Mouse (Mus musculus) CD4-positive helper T cell, adult 2 months (primary cell): Measurements from ENCODE around the gene Npcd.

Experiments used
- DNase-seq: peaks from one replicate; pipeline ENCODE4 v3.0.0-alpha.2; 2012; ENCODE audit warnings: low read depth, missing footprints, low spot score

Npcd gene

GRCm38 (mm10) chr15:79803533-79804351, 30.3 kb downstream of the Npcd start:
- peak; percentile 43 for DNase-seq

GRCm38 (mm10) chr15:79802304-79802703, 31.7 kb downstream of the Npcd start:
- no peak for DNase-seq

GRCm38 (mm10) chr15:79801646-79802045, 32.4 kb downstream of the Npcd start:
- DNase-seq = no peak

- DNase-seq = no peak
These were observed 33.3 kb downstream of the Npcd start for GRCm38 (mm10) chr15:79800701-79801100.

- no peak for DNase-seq
These were observed 35.4 kb downstream of the Npcd start for GRCm38 (mm10) chr15:79798591-79798990.

GRCm38 (mm10) chr15:79797680-79798079, 36.4 kb downstream of the Npcd start:
- no peak for DNase-seq

GRCm38 (mm10) chr15:79797096-79797495, 36.9 kb downstream of the Npcd start:
- no peak for DNase-seq

- DNase-seq = no peak
These were observed 37.8 kb downstream of the Npcd start for GRCm38 (mm10) chr15:79796256-79796655.

- no peak for DNase-seq
These were observed 39.9 kb downstream of the Npcd start for GRCm38 (mm10) chr15:79794173-79794572.

GRCm38 (mm10) chr15:79793076-79793475, 41.0 kb downstream of the Npcd start:
- DNase-seq = no peak

GRCm38 (mm10) chr15:79792455-79792854, 41.6 kb downstream of the Npcd start:
- no peak for DNase-seq

GRCm38 (mm10) chr15:79791502-79791901, 42.5 kb downstream of the Npcd start:
- DNase-seq = peak; percentile 58

- DNase-seq = no peak
These were observed 43.1 kb downstream of the Npcd start for GRCm38 (mm10) chr15:79790905-79791304.

- DNase-seq = no peak
These were observed 43.9 kb downstream of the Npcd start for GRCm38 (mm10) chr15:79790111-79790510.

- no peak for DNase-seq
These were observed 46.2 kb downstream of the Npcd start for GRCm38 (mm10) chr15:79787815-79788214.

GRCm38 (mm10) chr15:79785056-79785455, 49.0 kb downstream of the Npcd start:
- DNase-seq = no peak

GRCm38 (mm10) chr15:79777749-79778148, 56.3 kb downstream of the Npcd start, which contains the start of gene Dnal4:
TSS of gene Dnal4 (minus strand) at chr15:79777849.
- DNase-seq = no peak

GRCm38 (mm10) chr15:79775662-79776061, 58.4 kb downstream of the Npcd start:
- no peak for DNase-seq

- peak; percentile 98 for DNase-seq
These were observed 59.7 kb downstream of the Npcd start for GRCm38 (mm10) chr15:79774117-79775027.

- no peak for DNase-seq
These were observed 63.3 kb downstream of the Npcd start for GRCm38 (mm10) chr15:79770629-79771240.

GRCm38 (mm10) chr15:79768302-79768701, 65.7 kb downstream of the Npcd start:
- no peak for DNase-seq
